Mouse (Mus musculus) liver, embryonic 14.5 days (tissue): Measurements from ENCODE around the gene Mob3a. TPM values are rescaled to one million over a fixed set of nuclear protein-coding genes. Genes with fewer than 3 reads are reported as not detected.

Source experiments
- ATAC-seq: fragments of 200-750 bp; cut with Nextera tagmentation; 2 replicates; pipeline ENCODE4 v1.8.0; 2017; ENCODE audit warnings: moderate number of reproducible peaks, mild to moderate bottlenecking, moderate library complexity; ENCODE audit not compliant: insufficient read depth
- DNase-seq, 3 experiments: peaks; one replicate each; pipeline ENCODE4 v3.0.0-alpha.2; 2012 to 2013; ENCODE audit warnings: low read depth in 3 of 3, low spot score in 3 of 3
- H3K27ac ChIP-seq: fragments of 300-500 bp; sonication (generic); 2 replicates; pipeline ENCODE4 v1.5.1; 2014; ENCODE audit warnings: moderate library complexity, mild to moderate bottlenecking, control low read depth, inconsistent platforms
- H3K27me3 ChIP-seq: fragments of 300-500 bp; sonication (generic); 2 replicates; pipeline ENCODE4 v1.6.1; 2014; ENCODE audit warnings: mild to moderate bottlenecking, low read length, moderate library complexity; ENCODE audit not compliant: control insufficient read depth, insufficient read depth
- H3K36me3 ChIP-seq: fragments of 300-500 bp; sonication (generic); replicated peaks from 2 replicates; pipeline ENCODE4 v1.6.1; 2014; ENCODE audit warnings: low read depth; ENCODE audit not compliant: control insufficient read depth, insufficient read depth
- H3K4me1 ChIP-seq, 2 experiments: fragments of 200-500 bp in 1 of 2; fragments of 300-500 bp in 1 of 2; sonication (generic) in 1 of 2; replicated peaks; 2 replicates each; pipeline ENCODE4 v1.6.1; 2012 to 2014; ENCODE audit warnings: antibody characterized with exemption in 1 of 2, inconsistent platforms in 1 of 2, low read length in 1 of 2; ENCODE audit not compliant: control insufficient read depth in 2 of 2, insufficient read depth in 2 of 2
- H3K4me2 ChIP-seq: fragments of 300-500 bp; sonication (generic); 2 replicates; pipeline ENCODE4 v1.6.1; 2014; ENCODE audit warnings: low read depth, mild to moderate bottlenecking, control low read depth, moderate library complexity
- H3K4me3 ChIP-seq, 2 experiments: fragments of 200-500 bp in 1 of 2; fragments of 300-500 bp in 1 of 2; sonication (generic) in 1 of 2; 2 replicates each; pipeline ENCODE4 v1.5.1; 2012 to 2014; ENCODE audit warnings: low read depth in 2 of 2, low read length in 2 of 2, mild to moderate bottlenecking in 2 of 2, control low read depth in 1 of 2, inconsistent platforms in 1 of 2, moderate library complexity in 1 of 2; ENCODE audit not compliant: insufficient read depth in 1 of 2
- H3K9ac ChIP-seq: fragments of 300-500 bp; sonication (generic); replicated peaks from 2 replicates; pipeline ENCODE4 v1.6.1; 2014; ENCODE audit warnings: mild to moderate bottlenecking, control low read depth, moderate library complexity
- H3K9me3 ChIP-seq: fragments of 300-500 bp; sonication (generic); 2 replicates; pipeline ENCODE4 v1.6.1; 2016; ENCODE audit warnings: low read length, mixed read lengths; ENCODE audit not compliant: control insufficient read depth
- CTCF ChIP-seq: IDR thresholded peaks from 2 replicates; pipeline ENCODE4 v1.5.1; 2016; ENCODE audit warnings: antibody characterized with exemption, low read depth, control low read depth
- EP300 ChIP-seq: IDR thresholded peaks from 2 replicates; pipeline ENCODE4 v1.6.1; 2016; ENCODE audit warnings: antibody characterized with exemption, low read depth
- WGBS: fragments of 180-500 bp; shearing (Covaris S2); extraction: QIAGEN DNeasy Blood & Tissue Kit; methylation state at CpG from one replicate; pipeline ENCODE4 v1.1.7; 2014; ENCODE audit not compliant: insufficient replicate concordance; 5-methylcytosine and 5-hydroxymethylcytosine counted together
- polyA plus RNA-seq, 2 experiments: library from polyadenylated mRNA; depleted of rRNA in 1 of 2; stranded (reverse) in 1 of 2; unstranded in 1 of 2; fragments of >200 nt; fragmentation: Nextera tagmentation in 1 of 2; extraction: Ambion mirVana in 1 of 2; gene quantifications; 2 replicates each; pipeline versions ENCODE4 v1.2.1 to v1.2.3; 2012 to 2014

The Mob3a gene
- polyA plus RNA-seq, 2 experiments = 13.0 to 14.2 TPM

GRCm38 (mm10) chr10:80695801-80696501 lies 5.8 kb downstream of the Mob3a start:
- Histone ChIP-seq H3K4me3 (no peak overlapping the region), H3K9ac (no peak overlapping the region; the same call in 1 of the 2 replicates), H3K9me3 (no peaks in the 10 kb centered on the region), H3K27me3 (no peaks in the 10 kb centered on the region), H3K4me1 (peaks cover 65 to 77% of the 10 kb centered on the region in 2 experiments), H3K27ac (peak overlapping the region; percentile 56), H3K36me3 (no peaks in the 10 kb centered on the region), H3K4me2 (peak overlapping the region; percentile 74)
- 36% methylated on average over 10 of the region's 10 CpGs for WGBS
- TF ChIP-seq EP300 = no peak
- TF ChIP-seq CTCF = no peak
- ATAC-seq = no peak
- no peak for DNase-seq

DNA sequence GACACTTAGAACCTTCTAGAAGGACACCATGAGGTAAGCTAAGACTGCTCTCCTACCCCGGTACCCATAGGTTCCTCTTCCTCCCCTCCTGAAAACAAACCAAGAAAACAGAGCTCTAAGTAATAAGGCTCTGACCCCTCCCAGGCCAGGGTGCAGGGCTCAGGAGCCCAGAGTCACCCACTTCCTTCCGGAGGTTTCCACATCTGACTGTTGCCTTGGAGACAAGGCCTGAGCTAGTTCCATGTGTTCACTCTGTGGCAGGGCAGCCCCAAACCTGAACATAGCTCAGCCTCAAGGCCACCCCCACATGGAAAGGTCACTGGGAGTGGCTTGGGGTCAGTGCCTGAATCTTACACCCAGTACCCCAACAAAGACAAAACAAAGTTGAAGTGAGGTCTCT lies 6.6 kb downstream of the Mob3a start:
- Histone ChIP-seq H3K4me2 (peak overlapping the region; percentile 41), H3K9ac (peak overlapping the region; percentile 47; the same call in 1 of the 2 replicates), H3K36me3 (peaks cover 4% of the 10 kb centered on the region), H3K4me1 (peaks cover 57 to 70% of the 10 kb centered on the region in 2 experiments), H3K27me3 (no peaks in the 10 kb centered on the region), H3K27ac (peak overlapping the region; percentile 55), H3K4me3 (no peak overlapping the region), H3K9me3 (no peaks in the 10 kb centered on the region)
- peak in 1 of 3 experiments; percentile 65 for DNase-seq
- TF ChIP-seq CTCF = no peak
- no peak for TF ChIP-seq EP300
- WGBS = 7% methylated on average over 2 of the region's 2 CpGs
- peak; percentile 9; the same call in 1 of the 2 replicates for ATAC-seq

GRCm38 (mm10) chr10:80694159-80694938 lies 7.4 kb downstream of the Mob3a start:
- ATAC-seq = no peak
- 85% methylated on average over 13 of the region's 13 CpGs for WGBS
- H3K4me2 ChIP-seq = no peak overlapping the region
- H3K36me3 ChIP-seq = peaks cover 11% of the 10 kb centered on the region
- no peaks in the 10 kb centered on the region for H3K9me3 ChIP-seq
- no peak overlapping the region for H3K9ac ChIP-seq
- no peak overlapping the region for H3K4me3 ChIP-seq
- DNase-seq = no peak
- peak overlapping the region; percentile 55 for H3K27ac ChIP-seq
- no peaks in the 10 kb centered on the region for H3K27me3 ChIP-seq
- TF ChIP-seq CTCF = no peak
- TF ChIP-seq EP300 = no peak
- peaks cover 49 to 64% of the 10 kb centered on the region in 2 experiments for H3K4me1 ChIP-seq

DNA sequence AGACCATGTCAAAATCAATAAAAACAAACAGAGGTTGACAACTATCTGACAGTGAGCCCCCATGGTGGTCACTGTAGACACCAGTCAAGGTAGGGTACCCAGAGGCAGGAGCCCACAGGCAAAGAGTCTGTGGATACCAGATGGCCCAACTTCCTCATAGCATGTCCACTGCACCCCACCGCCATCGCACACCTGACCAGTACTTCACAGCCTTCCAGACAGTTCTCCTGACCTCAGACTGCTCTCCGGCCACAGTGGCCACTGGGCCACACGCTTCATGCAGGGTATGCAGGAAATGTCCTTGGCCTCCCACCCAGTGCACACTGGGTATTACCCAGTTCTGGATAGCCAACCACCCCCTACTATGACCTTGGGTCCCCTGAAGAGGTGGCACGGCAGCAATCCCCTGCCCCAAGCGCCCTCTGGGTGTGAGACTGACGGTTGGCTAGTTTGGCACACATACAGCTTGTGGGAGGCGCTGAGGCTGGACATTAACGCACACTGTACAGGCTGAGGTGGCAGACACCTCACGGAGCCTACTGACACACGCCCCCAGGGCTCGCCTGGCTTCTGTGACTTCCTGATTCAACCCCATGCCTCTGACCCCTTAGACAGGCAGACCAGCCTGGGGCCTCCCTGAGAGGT lies 8.3 kb downstream of the Mob3a start:
- no peak for DNase-seq
- Histone ChIP-seq H3K4me2 (no peak overlapping the region), H3K36me3 (peaks cover 14% of the 10 kb centered on the region), H3K4me1 (peaks cover 42 to 58% of the 10 kb centered on the region in 2 experiments), H3K9me3 (no peaks in the 10 kb centered on the region), H3K4me3 (no peak overlapping the region), H3K27me3 (no peaks in the 10 kb centered on the region), H3K27ac (no peak overlapping the region), H3K9ac (no peak overlapping the region)
- ATAC-seq = no peak
- 74% methylated on average over 12 of the region's 12 CpGs for WGBS
- TF ChIP-seq CTCF (no peak), EP300 (no peak)
